Mouse (Mus musculus) lung, adult 2 months (tissue): ENCODE measurements at regions not wholly inside any gene's neighbourhood (a gene's known extent, or its start where the extent isn't known, plus 50 kb on each side); places are given as distances from the start of the nearest gene placed in this dataset.

Experiments
- CTCF ChIP-seq: fragments of 200-500 bp; IDR thresholded peaks from 2 replicates; pipeline ENCODE4 v1.5.1; 2011; ENCODE audit warnings: mild to moderate bottlenecking, low read length, control low read depth; ENCODE audit not compliant: insufficient read depth
- POLR2A ChIP-seq: fragments of 200-500 bp; IDR thresholded peaks from 2 replicates; pipeline ENCODE4 v1.6.1; 2011; ENCODE audit warnings: low read depth, mild to moderate bottlenecking, control low read depth, low read length, borderline replicate concordance; ENCODE audit errors: extremely low read depth

DNA sequence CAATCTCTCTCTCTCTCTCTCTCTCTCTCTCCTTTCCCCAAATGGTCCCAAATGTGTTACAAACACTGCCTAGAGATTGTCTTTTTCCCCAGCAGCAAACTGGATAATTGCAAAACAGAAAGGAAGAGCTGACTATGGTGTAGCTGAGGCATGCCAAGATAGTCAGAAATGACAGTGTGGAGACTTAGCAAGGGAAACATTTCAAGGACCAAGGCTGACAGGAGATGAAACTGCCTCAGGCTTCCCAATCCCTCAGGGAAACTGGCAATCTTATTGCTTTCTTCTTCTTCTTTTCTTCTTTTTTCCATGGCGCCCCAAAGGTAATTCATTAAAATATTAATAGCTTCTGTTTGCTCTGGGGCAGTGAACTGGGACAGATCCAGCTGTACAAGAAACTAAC, 1425.4 kb upstream of the Gm7489 start:
- TF ChIP-seq POLR2A = no peak
- TF ChIP-seq CTCF = no peak
